In genomic region chr7:83889383-83889782, GRCm38 (mm10) we compare ENCODE assay signal across 12 mouse cellular contexts. TPM values are rescaled to one million over a fixed set of nuclear protein-coding genes. Genes with fewer than 3 reads are reported as not detected.
DNase-seq lines count a peak whose midpoint lies in the region; ATAC-seq and TF ChIP-seq lines count a peak whose summit lies in the region.
"Had no signal": no experiment of that assay in that cellular context is flagged by ENCODE, and none has a peak within 500 bp of the region (broad histone marks: within the 10 kb centered on the region; RNA-seq: fewer than 3 reads in every experiment).

No protein-coding gene starts in this region.

- H3K4me2 ChIP-seq in stomach, postnatal 0 days (replicated peaks; ENCODE audit: low read depth) = no peak overlapping the region
- no peak overlapping the region for H3K4me2 ChIP-seq in hindbrain, embryonic 13.5 days

- H3K36me3 ChIP-seq in stomach, postnatal 0 days (ENCODE audit: control insufficient read depth, insufficient read depth, low read length) = no peaks in the 10 kb centered on the region
- no peaks in the 10 kb centered on the region for H3K36me3 ChIP-seq in hindbrain, embryonic 13.5 days

- no peak for TF ChIP-seq EP300 in stomach, postnatal 0 days (optimal IDR thresholded peaks at IDR 0.05)

- no peaks in the 10 kb centered on the region for H3K27me3 ChIP-seq in stomach, postnatal 0 days (ENCODE audit: control insufficient read depth, insufficient read depth, low read length)
- H3K27me3 ChIP-seq in hindbrain, embryonic 13.5 days = no peaks in the 10 kb centered on the region
- H3K27me3 ChIP-seq: Patski had no signal

- H3K9ac ChIP-seq in stomach, postnatal 0 days (ENCODE audit: low read length) = no peak overlapping the region
- no peak overlapping the region for H3K9ac ChIP-seq in hindbrain, embryonic 13.5 days
- H3K9ac ChIP-seq: forebrain, postnatal 0 days had no signal

- no peaks in the 10 kb centered on the region for H3K9me3 ChIP-seq in stomach, postnatal 0 days (ENCODE audit: control insufficient read depth, low read length)
- no peaks in the 10 kb centered on the region for H3K9me3 ChIP-seq in hindbrain, embryonic 13.5 days

- no peak overlapping the region for H3K27ac ChIP-seq in stomach, postnatal 0 days (replicated peaks)
- no peak overlapping the region for H3K27ac ChIP-seq in hindbrain, embryonic 13.5 days
- H3K27ac ChIP-seq: kidney, postnatal 0 days had no signal

- no peak overlapping the region for H3K4me3 ChIP-seq in stomach, postnatal 0 days (ENCODE audit: low read depth, low read length)
- H3K4me3 ChIP-seq in hindbrain, embryonic 13.5 days = no peak overlapping the region

- no peak for TF ChIP-seq CTCF in stomach, postnatal 0 days (IDR thresholded peaks at IDR 0.05; ENCODE audit: low read depth)

- no peaks in the 10 kb centered on the region; the same call in 1 of the 2 replicates for H3K4me1 ChIP-seq in stomach, postnatal 0 days (replicated peaks; ENCODE audit: control insufficient read depth, insufficient read depth)
- peaks cover 29% of the 10 kb centered on the region for H3K4me1 ChIP-seq in hindbrain, embryonic 13.5 days (replicated peaks)

- 25% methylated on average over 3 of the region's 3 CpGs for WGBS in stomach, postnatal 0 days
- 76% methylated on average over 3 of the region's 3 CpGs for WGBS in hindbrain, embryonic 13.5 days

- no peak for ATAC-seq in stomach, postnatal 0 days (ENCODE audit: low FRiP score, low TSS enrichment)
- ATAC-seq in hindbrain, embryonic 13.5 days (ENCODE audit: low FRiP score) = no peak
- ATAC-seq in inflammation-experienced regulatory T-cells, adult 6 months = no peak
- ATAC-seq: forebrain, postnatal 0 days; Patski had no signal

- DNase-seq in ovary, adult 18-20 months (ENCODE audit: low spot score) = peak; percentile 49
- no peak for DNase-seq in ovary, postnatal 10 days (ENCODE audit: low spot score)
- peak; percentile 73 for DNase-seq in gastrocnemius, adult 18-20 months (ENCODE audit: low spot score)
- peak; percentile 82 to 83 for DNase-seq in kidney, postnatal 36 days
- peak; percentile 65 for DNase-seq in stomach, postnatal 0 days (ENCODE audit: low spot score)
- no peak for DNase-seq in frontal cortex, postnatal 14 days (ENCODE audit: low spot score in 2 of 2)
- DNase-seq: cerebellum, adult 2 months; forebrain, postnatal 0 days had no signal

RNA-seq across cellular contexts. Expression of gene Mesd, which starts 5.1 kb away (rescaled TPM):
- 10 to 100 TPM; 23.4 to 28.7 TPM for total RNA-seq in gastrocnemius, adult 18-20 months (2021)
- polyA plus RNA-seq in stomach, postnatal 0 days (2015; fragmentation: Nextera tagmentation; extraction: Ambion mirVana) = 54.7 and 62.9 TPM in 2 replicates
- 73.6 and 74.5 TPM in 2 replicates for polyA plus RNA-seq in hindbrain, embryonic 13.5 days (2015; fragmentation: Nextera tagmentation; extraction: Ambion mirVana)
- 10 to 100 TPM; 29.1 to 53.3 (median 49.6) TPM for polyA plus RNA-seq in inflammation-experienced regulatory T-cells, adult 6 months (2017; shearing (Covaris generic))

RNA-seq across cellular contexts. Expression of gene Tlnrd1, which starts 5.3 kb away (rescaled TPM):
- 1 to 10 TPM; 1.4 to 3.6 TPM for total RNA-seq in gastrocnemius, adult 18-20 months (2021)
- 8.5 and 10.8 TPM in 2 replicates for polyA plus RNA-seq in stomach, postnatal 0 days (2015; fragmentation: Nextera tagmentation; extraction: Ambion mirVana)
- 7.5 and 7.6 TPM in 2 replicates for polyA plus RNA-seq in hindbrain, embryonic 13.5 days (2015; fragmentation: Nextera tagmentation; extraction: Ambion mirVana)
- 1 to 10 TPM in 1 of 3 experiments, under 1 TPM in 2; 0.71 to 1.1 (median 0.86) TPM for polyA plus RNA-seq in inflammation-experienced regulatory T-cells, adult 6 months (2017; shearing (Covaris generic))

Comparison
In these comparisons a context has a peak if more than half of its experiments do, and no peak if none do; other contexts are left out.
1. DNase-seq: peak in ovary, adult 18-20 months (single experiment), gastrocnemius, adult 18-20 months (single experiment), kidney, postnatal 36 days (2 of 2) and stomach, postnatal 0 days (single experiment); none in ovary, postnatal 10 days (single experiment) and frontal cortex, postnatal 14 days (0 of 2).